Mouse (Mus musculus): ENCODE results near the gene Zap70. TPM values are rescaled to one million over a fixed set of nuclear protein-coding genes. Genes with fewer than 3 reads are reported as not detected.
A peak's percentile ranks its signal among the peaks of the same experiment; 100 is the strongest.
"Not testable (repeated sequence)": the region's sequence is repeated elsewhere in the genome, so short reads cannot be mapped to it uniquely, and the experiment has no call there.

Zap70 gene
- polyA plus RNA-seq, 1 experiment from 2014 or later: 0.90 TPM

- Histone ChIP-seq H3K4me1 (replicated peaks) (no peaks in the 10 kb centered on the region), H3K9me3 (no peaks in the 10 kb centered on the region), H3K36me3 (peaks cover 93% of the 10 kb centered on the region), H3K4me3 (replicated peaks) (no peak overlapping the region), H3K9ac (replicated peaks) (no peak overlapping the region), H3K27ac (no peak overlapping the region), H3K4me2 (no peak overlapping the region), H3K27me3 (no peaks in the 10 kb centered on the region)
- ATAC-seq (ENCODE audit: insufficient number of reproducible peaks, insufficient read depth, low FRiP score, low TSS enrichment, low read depth): no peak
- WGBS: 96% methylated on average over 7 of the region's 7 CpGs
Measured at GRCm38 (mm10) chr1:36806181-36806905, 44.7 kb downstream of the Zap70 start.

- Histone ChIP-seq H3K4me2 (no peak overlapping the region), H3K4me3 (replicated peaks) (no peak overlapping the region), H3K27ac (no peak overlapping the region), H3K9ac (replicated peaks) (no peak overlapping the region), H3K27me3 (no peaks in the 10 kb centered on the region), H3K36me3 (peaks cover 93% of the 10 kb centered on the region), H3K4me1 (replicated peaks) (no peaks in the 10 kb centered on the region), H3K9me3 (no peaks in the 10 kb centered on the region)
- WGBS: 93% methylated on average over 1 of the region's 1 CpGs
- no peak for ATAC-seq (ENCODE audit: insufficient number of reproducible peaks, insufficient read depth, low FRiP score, low TSS enrichment, low read depth)
Measured at GRCm38 (mm10) chr1:36807086-36807485, 45.5 kb downstream of the Zap70 start.

- Histone ChIP-seq H3K4me1 (replicated peaks) (no peaks in the 10 kb centered on the region), H3K27ac (no peak overlapping the region), H3K9ac (replicated peaks) (no peak overlapping the region), H3K4me3 (replicated peaks) (no peak overlapping the region), H3K27me3 (no peaks in the 10 kb centered on the region), H3K36me3 (peaks cover 94% of the 10 kb centered on the region), H3K9me3 (no peaks in the 10 kb centered on the region), H3K4me2 (no peak overlapping the region)
- 95% methylated on average over 14 of the region's 14 CpGs for WGBS
- no peak for ATAC-seq (ENCODE audit: insufficient number of reproducible peaks, insufficient read depth, low FRiP score, low TSS enrichment, low read depth)
Measured at GRCm38 (mm10) chr1:36807782-36808565, 46.4 kb downstream of the Zap70 start.

- WGBS: 92% methylated on average over 7 of the region's 7 CpGs
- H3K9ac ChIP-seq (replicated peaks): no peak overlapping the region
- H3K4me1 ChIP-seq (replicated peaks): no peaks in the 10 kb centered on the region
- H3K36me3 ChIP-seq: peaks cover 91% of the 10 kb centered on the region
- no peak overlapping the region for H3K4me3 ChIP-seq (replicated peaks)
- H3K27me3 ChIP-seq: no peaks in the 10 kb centered on the region
- H3K27ac ChIP-seq: no peak overlapping the region
- no peak overlapping the region for H3K4me2 ChIP-seq
- H3K9me3 ChIP-seq: no peaks in the 10 kb centered on the region
- no peak for ATAC-seq (ENCODE audit: insufficient number of reproducible peaks, insufficient read depth, low FRiP score, low TSS enrichment, low read depth)
Measured at GRCm38 (mm10) chr1:36811806-36812205, 50.2 kb downstream of the Zap70 start.

GRCm38 (mm10) chr1:36813415-36813814, 51.8 kb downstream of the Zap70 start:
- Histone ChIP-seq H3K27me3 (no peaks in the 10 kb centered on the region), H3K36me3 (peaks cover 91% of the 10 kb centered on the region), H3K4me1 (replicated peaks) (no peaks in the 10 kb centered on the region), H3K9me3 (no peaks in the 10 kb centered on the region), H3K4me3 (replicated peaks) (no peak overlapping the region), H3K4me2 (no peak overlapping the region), H3K9ac (replicated peaks) (no peak overlapping the region), H3K27ac (no peak overlapping the region)
- 96% methylated on average over 7 of the region's 7 CpGs for WGBS
- no peak for ATAC-seq (ENCODE audit: insufficient number of reproducible peaks, insufficient read depth, low FRiP score, low TSS enrichment, low read depth)

- H3K27ac ChIP-seq: no peak overlapping the region
- ATAC-seq (ENCODE audit: insufficient number of reproducible peaks, insufficient read depth, low FRiP score, low TSS enrichment, low read depth): no peak
- H3K4me1 ChIP-seq (replicated peaks): no peaks in the 10 kb centered on the region
- no peak overlapping the region for H3K4me2 ChIP-seq
- H3K9me3 ChIP-seq: no peaks in the 10 kb centered on the region
- H3K36me3 ChIP-seq: peaks cover 92% of the 10 kb centered on the region
- H3K4me3 ChIP-seq (replicated peaks): no peak overlapping the region
- 81% methylated on average over 5 of the region's 5 CpGs for WGBS
- H3K9ac ChIP-seq (replicated peaks): no peak overlapping the region
- no peaks in the 10 kb centered on the region for H3K27me3 ChIP-seq
Measured at GRCm38 (mm10) chr1:36814271-36814903, 52.8 kb downstream of the Zap70 start.

- Histone ChIP-seq H3K36me3 (peaks cover 92% of the 10 kb centered on the region), H3K4me2 (no peak overlapping the region), H3K27ac (no peak overlapping the region), H3K9ac (replicated peaks) (no peak overlapping the region), H3K27me3 (no peaks in the 10 kb centered on the region), H3K9me3 (no peaks in the 10 kb centered on the region), H3K4me3 (replicated peaks) (no peak overlapping the region), H3K4me1 (replicated peaks) (no peaks in the 10 kb centered on the region)
- ATAC-seq (ENCODE audit: insufficient number of reproducible peaks, insufficient read depth, low FRiP score, low TSS enrichment, low read depth): no peak
- 94% methylated on average over 6 of the region's 6 CpGs for WGBS
Measured at GRCm38 (mm10) chr1:36815166-36815565, 53.6 kb downstream of the Zap70 start.

- H3K4me2 ChIP-seq; H3K4me3 ChIP-seq (replicated peaks); H3K4me1 ChIP-seq (replicated peaks); H3K27me3 ChIP-seq; H3K9me3 ChIP-seq; H3K9ac ChIP-seq (replicated peaks); ATAC-seq (ENCODE audit: insufficient number of reproducible peaks, insufficient read depth, low FRiP score, low TSS enrichment, low read depth); H3K27ac ChIP-seq: not testable (repeated sequence)
- H3K36me3 ChIP-seq: peaks cover 90% of the 10 kb centered on the region
- 91% methylated on average over 4 of the region's 4 CpGs for WGBS
Measured at GRCm38 (mm10) chr1:36821918-36822317, 60.3 kb downstream of the Zap70 start.

- 95% methylated on average over 5 of the region's 5 CpGs for WGBS
- no peak for ATAC-seq (ENCODE audit: insufficient number of reproducible peaks, insufficient read depth, low FRiP score, low TSS enrichment, low read depth)
- no peak overlapping the region for H3K4me2 ChIP-seq
Measured at GRCm38 (mm10) chr1:36824356-36824755, 62.8 kb downstream of the Zap70 start.

GRCm38 (mm10) chr1:36830913-36831866, 69.6 kb downstream of the Zap70 start:
- H3K9ac ChIP-seq (replicated peaks): no peak overlapping the region
- H3K36me3 ChIP-seq: peaks cover 61% of the 10 kb centered on the region
- WGBS: 40% methylated on average over 14 of the region's 14 CpGs
- H3K4me3 ChIP-seq (replicated peaks): no peak overlapping the region
- H3K9me3 ChIP-seq: no peaks in the 10 kb centered on the region
- ATAC-seq (ENCODE audit: insufficient number of reproducible peaks, insufficient read depth, low FRiP score, low TSS enrichment, low read depth): peak; percentile 75; the same call in 1 of the 2 replicates
- peak overlapping the region; percentile 17; the same call in 1 of the 2 replicates for H3K4me2 ChIP-seq
- peak overlapping the region; percentile 89 for H3K27ac ChIP-seq
- H3K27me3 ChIP-seq: no peaks in the 10 kb centered on the region
- peaks cover 11% of the 10 kb centered on the region for H3K4me1 ChIP-seq (replicated peaks)

More at GRCm38 (mm10) chr1:36824356-36824755, 62.8 kb downstream of the Zap70 start:
- Histone ChIP-seq H3K27me3 (no peaks in the 10 kb centered on the region), H3K9me3 (no peaks in the 10 kb centered on the region), H3K4me1 (replicated peaks) (no peaks in the 10 kb centered on the region; the same call in 1 of the 2 replicates), H3K27ac (no peak overlapping the region), H3K4me3 (replicated peaks) (no peak overlapping the region), H3K9ac (replicated peaks) (no peak overlapping the region), H3K36me3 (peaks cover 82% of the 10 kb centered on the region)
